Mouse (Mus musculus) thymus, postnatal 14 days (tissue): ENCODE measurements around the gene Grin2d.
"Not testable (repeated sequence)": the region's sequence is repeated elsewhere in the genome, so short reads cannot be mapped to it uniquely, and the experiment has no call there.

Source experiments
- DNase-seq: peaks from one replicate; pipeline ENCODE4 v3.0.0; 2021

The Grin2d gene

GRCm38 (mm10) chr7:45878278-45878677 lies at the start of gene Grin2d:
Gene Grin2d, minus strand, starts transcription at chr7:45878378.
- not testable (repeated sequence) for DNase-seq

- DNase-seq: peak; percentile 76
Observed at GRCm38 (mm10) chr7:45924429-45924816, 46.2 kb upstream of the Grin2d start.

GRCm38 (mm10) chr7:45923762-45924428 lies 45.7 kb upstream of the Grin2d start, which contains the start of gene Ccdc114:
Gene Ccdc114, plus strand, starts transcription at chr7:45924072.
- DNase-seq: peak; percentile 58

GRCm38 (mm10) chr7:45922928-45923761 lies 45.0 kb upstream of the Grin2d start:
- peak; percentile 95 for DNase-seq

- no peak for DNase-seq
Observed at GRCm38 (mm10) chr7:45921950-45922600, 43.9 kb upstream of the Grin2d start.

- peak; percentile 84 for DNase-seq
Observed at GRCm38 (mm10) chr7:45921242-45921621, 43.1 kb upstream of the Grin2d start, which contains the start of gene Emp3. Gene Emp3, minus strand, starts transcription at chr7:45921404.

GRCm38 (mm10) chr7:45920583-45921241 lies 42.5 kb upstream of the Grin2d start:
- DNase-seq: peak; percentile 45

GRCm38 (mm10) chr7:45919761-45920160 lies 41.6 kb upstream of the Grin2d start:
- DNase-seq: peak; percentile 21

- peak; percentile 45 for DNase-seq
Observed at GRCm38 (mm10) chr7:45919083-45919671, 41.0 kb upstream of the Grin2d start.

- DNase-seq: no peak
Observed at GRCm38 (mm10) chr7:45917926-45918325, 39.7 kb upstream of the Grin2d start.

GRCm38 (mm10) chr7:45917004-45917704 lies 39.0 kb upstream of the Grin2d start:
- DNase-seq: no peak

- DNase-seq: peak; percentile 91
Observed at GRCm38 (mm10) chr7:45916056-45917003, 38.2 kb upstream of the Grin2d start.

- no peak for DNase-seq
Observed at GRCm38 (mm10) chr7:45915011-45915410, 36.8 kb upstream of the Grin2d start.

- peak; percentile 23 for DNase-seq
Observed at GRCm38 (mm10) chr7:45914067-45914466, 35.9 kb upstream of the Grin2d start.

- no peak for DNase-seq
Observed at GRCm38 (mm10) chr7:45909145-45909544, 31.0 kb upstream of the Grin2d start.

- no peak for DNase-seq
Observed at GRCm38 (mm10) chr7:45908384-45908783, 30.2 kb upstream of the Grin2d start.

- DNase-seq: no peak
Observed at GRCm38 (mm10) chr7:45906622-45907021, 28.4 kb upstream of the Grin2d start.

- no peak for DNase-seq
Observed at GRCm38 (mm10) chr7:45902481-45903002, 24.4 kb upstream of the Grin2d start.

- DNase-seq: no peak
Observed at GRCm38 (mm10) chr7:45901562-45901961, 23.4 kb upstream of the Grin2d start.

GRCm38 (mm10) chr7:45898125-45898524 lies 19.9 kb upstream of the Grin2d start:
- peak; percentile 65 for DNase-seq
